Mouse (Mus musculus) liver, adult 2 months (tissue): ENCODE measurements around the gene Creb3l2.

ENCODE experiments used
- CTCF ChIP-seq: fragments of 200-500 bp; IDR thresholded peaks from 2 replicates; pipeline ENCODE4 v1.5.1; 2011; ENCODE audit warnings: low read depth, low read length, control low read depth
- POLR2A ChIP-seq: fragments of 200-500 bp; IDR thresholded peaks from 2 replicates; pipeline ENCODE4 v1.6.1; 2011; ENCODE audit warnings: low read length, control low read depth; ENCODE audit not compliant: insufficient read depth; ENCODE audit errors: extremely low read depth

DNA sequence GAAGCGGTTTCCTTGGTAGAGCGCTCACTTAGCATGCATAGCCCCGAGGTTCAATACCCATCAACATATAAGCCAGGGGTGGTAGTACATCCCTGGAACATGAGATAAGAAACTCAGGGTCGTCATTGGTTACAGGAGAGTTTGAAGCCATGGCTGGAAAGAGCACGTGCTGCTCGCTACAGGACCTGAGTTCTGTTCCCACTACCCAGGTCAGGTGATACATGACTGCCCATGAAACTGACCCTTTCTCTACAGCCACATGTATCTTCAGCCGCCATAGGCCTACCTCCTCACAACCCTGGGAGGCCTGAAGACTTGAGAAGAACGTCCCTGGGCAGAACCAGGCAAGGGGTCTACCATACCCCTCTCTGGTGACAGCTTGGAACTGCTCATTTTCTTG lies 13.0 kb downstream of the Creb3l2 start:
- TF ChIP-seq CTCF (no peak), POLR2A (no peak)
